ENCODE assay signal across 22 mouse cellular contexts in genomic region chr2:164184145-164184719, GRCm38 (mm10). TPM values are rescaled to one million over a fixed set of nuclear protein-coding genes. Genes with fewer than 3 reads are reported as not detected.
DNase-seq lines count a peak whose midpoint lies in the region; ATAC-seq lines count a peak whose summit lies in the region.
"Had no signal": no experiment of that assay in that cellular context is flagged by ENCODE, and none has a peak within 500 bp of the region (broad histone marks: within the 10 kb centered on the region; RNA-seq: fewer than 3 reads in every experiment).

No protein-coding gene starts in this region.

- H3K27ac ChIP-seq in embryonic facial prominence, embryonic 11.5 days (replicated peaks; ENCODE audit: low read depth, low read length), result no peak overlapping the region
- no peak overlapping the region for H3K27ac ChIP-seq in embryonic facial prominence, embryonic 10.5 days (replicated peaks)
- H3K27ac ChIP-seq in lung, embryonic 16.5 days (ENCODE audit: low read length), result no peak overlapping the region
- H3K27ac ChIP-seq: heart, embryonic 15.5 days; hindbrain, embryonic 12.5 days; liver, embryonic 13.5 days; neural tube, embryonic 15.5 days had no signal

- no peaks in the 10 kb centered on the region for H3K27me3 ChIP-seq in embryonic facial prominence, embryonic 11.5 days (ENCODE audit: control insufficient read depth, insufficient read depth, low read length)
- H3K27me3 ChIP-seq in embryonic facial prominence, embryonic 10.5 days (replicated peaks; ENCODE audit: low read depth, poor library complexity, severe bottlenecking), result 0 out of 2 replicates have a peak, but pooled peaks cover 6% of the 10 kb centered on the region
- no peaks in the 10 kb centered on the region for H3K27me3 ChIP-seq in lung, embryonic 16.5 days (ENCODE audit: control insufficient read depth, insufficient read depth, low read depth, low read length)
- H3K27me3 ChIP-seq: neural tube, embryonic 15.5 days had no signal

- H3K9me3 ChIP-seq in embryonic facial prominence, embryonic 11.5 days (replicated peaks; ENCODE audit: control insufficient read depth, low read length), result no peaks in the 10 kb centered on the region
- H3K9me3 ChIP-seq in embryonic facial prominence, embryonic 10.5 days, result no peaks in the 10 kb centered on the region
- H3K9me3 ChIP-seq in lung, embryonic 16.5 days (ENCODE audit: control insufficient read depth, low read length), result no peaks in the 10 kb centered on the region
- H3K9me3 ChIP-seq: G1E; heart, embryonic 15.5 days; hindbrain, embryonic 12.5 days; liver, embryonic 13.5 days; neural tube, embryonic 15.5 days had no signal

- 44% methylated on average over 9 of the region's 9 CpGs for WGBS in embryonic facial prominence, embryonic 11.5 days
- 47% methylated on average over 9 of the region's 9 CpGs for WGBS in embryonic facial prominence, embryonic 10.5 days
- WGBS in lung, embryonic 16.5 days, result 33% methylated on average over 9 of the region's 9 CpGs

- no peak for ATAC-seq in embryonic facial prominence, embryonic 11.5 days (replicated peaks; ENCODE audit: insufficient number of reproducible peaks, low FRiP score, low TSS enrichment, low read depth)
- ATAC-seq in lung, embryonic 16.5 days (ENCODE audit: low read depth), result no peak
- ATAC-seq in megakaryocyte, adult 5-6 weeks (ENCODE audit: poor library complexity, severe bottlenecking), result peak; percentile 40; the same call in 1 of the 2 replicates

- no peak overlapping the region for H3K4me3 ChIP-seq in embryonic facial prominence, embryonic 11.5 days (ENCODE audit: low read depth, low read length)
- H3K4me3 ChIP-seq in embryonic facial prominence, embryonic 10.5 days, result no peak overlapping the region
- no peak overlapping the region for H3K4me3 ChIP-seq in lung, embryonic 16.5 days (ENCODE audit: low read length)
- H3K4me3 ChIP-seq: heart, embryonic 15.5 days; hindbrain, embryonic 12.5 days; liver, embryonic 13.5 days; neural tube, embryonic 15.5 days had no signal

- H3K36me3 ChIP-seq in embryonic facial prominence, embryonic 11.5 days (replicated peaks; ENCODE audit: control insufficient read depth, insufficient read depth, low read depth, low read length), result no peaks in the 10 kb centered on the region
- no peaks in the 10 kb centered on the region for H3K36me3 ChIP-seq in embryonic facial prominence, embryonic 10.5 days (replicated peaks)
- H3K36me3 ChIP-seq in lung, embryonic 16.5 days (ENCODE audit: control insufficient read depth, insufficient read depth, low read length), result no peaks in the 10 kb centered on the region
- H3K36me3 ChIP-seq: G1E; heart, embryonic 15.5 days; hindbrain, embryonic 12.5 days; liver, embryonic 13.5 days; neural tube, embryonic 15.5 days had no signal

- H3K4me2 ChIP-seq in embryonic facial prominence, embryonic 11.5 days (ENCODE audit: low read depth, low read length), result no peak overlapping the region
- H3K4me2 ChIP-seq in lung, embryonic 16.5 days (ENCODE audit: low read depth, low read length), result 0 out of 2 replicates have a peak overlapping the region, but pooled peaks have one; percentile 8
- H3K4me2 ChIP-seq: heart, embryonic 15.5 days; hindbrain, embryonic 12.5 days; liver, embryonic 13.5 days; neural tube, embryonic 15.5 days had no signal

- DNase-seq in embryonic facial prominence, embryonic 11.5 days (ENCODE audit: low spot score), result peak; percentile 9
- DNase-seq in embryonic facial prominence, embryonic 10.5 days (ENCODE audit: low spot score), result no peak
- no peak for DNase-seq in lung, postnatal 36 days
- DNase-seq in MEL-GATA-1-ER (ENCODE audit: extremely low read depth, low read depth), result peak; percentile 37
- DNase-seq in yolk sac, embryonic 10.5 days (ENCODE audit: low spot score), result no peak
- DNase-seq in cerebellum, adult 18-20 months, result no peak
- DNase-seq: adrenal gland, postnatal 25 days; cerebellum, adult 9-11 months; kidney, adult 18-20 months; liver, embryonic 13.5 days; thymus, postnatal 36 days had no signal

- H3K4me1 ChIP-seq in embryonic facial prominence, embryonic 11.5 days (ENCODE audit: control insufficient read depth, insufficient read depth, low read length), result no peaks in the 10 kb centered on the region
- peaks cover 12% of the 10 kb centered on the region for H3K4me1 ChIP-seq in embryonic facial prominence, embryonic 10.5 days
- no peaks in the 10 kb centered on the region for H3K4me1 ChIP-seq in lung, embryonic 16.5 days (replicated peaks; ENCODE audit: control insufficient read depth, insufficient read depth, low read length)
- H3K4me1 ChIP-seq: heart, embryonic 15.5 days; liver, embryonic 13.5 days; neural tube, embryonic 15.5 days had no signal

- H3K9ac ChIP-seq in embryonic facial prominence, embryonic 11.5 days (replicated peaks; ENCODE audit: low read length), result no peak overlapping the region
- no peak overlapping the region for H3K9ac ChIP-seq in lung, embryonic 16.5 days (ENCODE audit: low read length)
- H3K9ac ChIP-seq: heart, embryonic 15.5 days; hindbrain, embryonic 12.5 days; liver, embryonic 13.5 days; neural tube, embryonic 15.5 days had no signal

RNA-seq across cellular contexts. Expression of gene Wfdc5, which starts 1.7 kb away (rescaled TPM):
- not detected in 2 replicates for polyA plus RNA-seq in embryonic facial prominence, embryonic 11.5 days (2014; fragmentation: Nextera tagmentation; extraction: Ambion mirVana)
- polyA plus RNA-seq in embryonic facial prominence, embryonic 10.5 days (2016; fragmentation: Nextera tagmentation; extraction: Ambion mirVana), result not detected in 2 replicates
- polyA plus RNA-seq in lung, embryonic 16.5 days (2015; fragmentation: Nextera tagmentation; extraction: Ambion mirVana), result 0.16 TPM in 1 of 2 replicates, not detected in the other
- not detected in 2 replicates for total RNA-seq in megakaryocyte, adult 5-6 weeks (2015)
- not detected in 2 replicates for total RNA-seq in megakaryocyte, adult 5-6 weeks (2017)
- total RNA-seq: adrenal gland, postnatal 25 days; layer of hippocampus, postnatal 25 days; left cerebral cortex, postnatal 36 days had no signal
- polyA plus RNA-seq: G1E; heart, embryonic 15.5 days; hindbrain, embryonic 12.5 days; large intestine, adult 2 months; liver, embryonic 13.5 days; neural tube, embryonic 15.5 days; stomach, embryonic 14.5 days had no signal

RNA-seq across cellular contexts. Expression of gene Wfdc12, which starts 6.2 kb away (rescaled TPM):
- not detected in 2 replicates for polyA plus RNA-seq in embryonic facial prominence, embryonic 11.5 days (2014; fragmentation: Nextera tagmentation; extraction: Ambion mirVana)
- polyA plus RNA-seq in embryonic facial prominence, embryonic 10.5 days (2016; fragmentation: Nextera tagmentation; extraction: Ambion mirVana), result not detected in 2 replicates
- 0.34 TPM in 1 of 2 replicates, not detected in the other for polyA plus RNA-seq in lung, embryonic 16.5 days (2015; fragmentation: Nextera tagmentation; extraction: Ambion mirVana)
- not detected in 2 replicates for total RNA-seq in megakaryocyte, adult 5-6 weeks (2015)
- not detected in 2 replicates for total RNA-seq in megakaryocyte, adult 5-6 weeks (2017)
- total RNA-seq: adrenal gland, postnatal 25 days; G1E; layer of hippocampus, postnatal 25 days; left cerebral cortex, postnatal 36 days had no signal
- polyA plus RNA-seq: G1E; heart, embryonic 15.5 days; hindbrain, embryonic 12.5 days; large intestine, adult 2 months; liver, embryonic 13.5 days; neural tube, embryonic 15.5 days; small intestine, adult 2 months; stomach, embryonic 14.5 days had no signal

RNA-seq across cellular contexts. Expression of gene Kcns1, which starts 13.3 kb away (rescaled TPM):
- 0.07 and 0.20 TPM in 2 replicates for polyA plus RNA-seq in embryonic facial prominence, embryonic 11.5 days (2014; fragmentation: Nextera tagmentation; extraction: Ambion mirVana)
- not detected in 2 replicates for polyA plus RNA-seq in embryonic facial prominence, embryonic 10.5 days (2016; fragmentation: Nextera tagmentation; extraction: Ambion mirVana)
- not detected in 2 replicates for polyA plus RNA-seq in lung, embryonic 16.5 days (2015; fragmentation: Nextera tagmentation; extraction: Ambion mirVana)
- total RNA-seq in megakaryocyte, adult 5-6 weeks (2015), result not detected in 2 replicates
- total RNA-seq in megakaryocyte, adult 5-6 weeks (2017), result not detected in 2 replicates
- total RNA-seq: adrenal gland, postnatal 25 days; G1E had no signal
- polyA plus RNA-seq: G1E; liver, embryonic 13.5 days had no signal

RNA-seq across cellular contexts. Expression of gene Wfdc15a, which starts 15.7 kb away (rescaled TPM):
- polyA plus RNA-seq in embryonic facial prominence, embryonic 11.5 days (2014; fragmentation: Nextera tagmentation; extraction: Ambion mirVana), result not detected in 2 replicates
- not detected in 2 replicates for polyA plus RNA-seq in embryonic facial prominence, embryonic 10.5 days (2016; fragmentation: Nextera tagmentation; extraction: Ambion mirVana)
- polyA plus RNA-seq in lung, embryonic 16.5 days (2015; fragmentation: Nextera tagmentation; extraction: Ambion mirVana), result not detected in 2 replicates
- total RNA-seq in megakaryocyte, adult 5-6 weeks (2015), result not detected in 2 replicates
- total RNA-seq in megakaryocyte, adult 5-6 weeks (2017), result not detected in 2 replicates
- total RNA-seq: adrenal gland, postnatal 25 days; layer of hippocampus, postnatal 25 days; left cerebral cortex, postnatal 36 days had no signal
- polyA plus RNA-seq: G1E; heart, embryonic 15.5 days; hindbrain, embryonic 12.5 days; large intestine, adult 2 months; liver, embryonic 13.5 days; neural tube, embryonic 15.5 days; small intestine, adult 2 months; stomach, embryonic 14.5 days had no signal

RNA-seq across cellular contexts. Expression of gene Wfdc15b, which starts 37.2 kb away (rescaled TPM):
- polyA plus RNA-seq in embryonic facial prominence, embryonic 11.5 days (2014; fragmentation: Nextera tagmentation; extraction: Ambion mirVana), result not detected in 2 replicates
- not detected in 2 replicates for polyA plus RNA-seq in embryonic facial prominence, embryonic 10.5 days (2016; fragmentation: Nextera tagmentation; extraction: Ambion mirVana)
- polyA plus RNA-seq in lung, embryonic 16.5 days (2015; fragmentation: Nextera tagmentation; extraction: Ambion mirVana), result 1.1 TPM in 1 of 2 replicates, not detected in the other
- total RNA-seq in megakaryocyte, adult 5-6 weeks (2015), result not detected in 2 replicates
- not detected in 2 replicates for total RNA-seq in megakaryocyte, adult 5-6 weeks (2017)
- total RNA-seq: adrenal gland, postnatal 25 days; G1E; layer of hippocampus, postnatal 25 days; left cerebral cortex, postnatal 36 days had no signal
- polyA plus RNA-seq: G1E; heart, embryonic 15.5 days; hindbrain, embryonic 12.5 days; large intestine, adult 2 months; liver, embryonic 13.5 days; neural tube, embryonic 15.5 days; small intestine, adult 2 months had no signal

Comparison
In these comparisons a context has a peak if more than half of its experiments do, and no peak if none do; other contexts are left out.
1. DNase-seq: peak in embryonic facial prominence, embryonic 11.5 days (single experiment) and MEL-GATA-1-ER (single experiment); none in embryonic facial prominence, embryonic 10.5 days (single experiment), lung, postnatal 36 days (single experiment), yolk sac, embryonic 10.5 days (single experiment) and cerebellum, adult 18-20 months (0 of 2).